Mouse (Mus musculus) ES-E14 (cell line): ENCODE measurements around the gene Map6. TPM values are rescaled to one million over a fixed set of nuclear protein-coding genes. Genes with fewer than 3 reads are reported as not detected.
A peak's percentile ranks its signal among the peaks of the same experiment; 100 is the strongest.

Source experiments
- DNase-seq: peaks from one replicate; pipeline ENCODE4 v3.0.0-alpha.2; 2013; ENCODE audit warnings: low read depth, low spot score
- H3K27ac ChIP-seq: 2 replicates; pipeline ENCODE4 v1.5.1; 2012; ENCODE audit warnings: low read depth, mild to moderate bottlenecking, low read length, moderate library complexity, mixed read lengths; ENCODE audit not compliant: poor library complexity, insufficient read depth, severe bottlenecking
- H3K36me3 ChIP-seq: 2 replicates; pipeline ENCODE4 v1.6.1; 2012; ENCODE audit warnings: mild to moderate bottlenecking, low read length, moderate library complexity, mixed read lengths; ENCODE audit not compliant: control insufficient read depth, poor library complexity, insufficient read depth, severe bottlenecking
- H3K4me1 ChIP-seq, 2 experiments: fragments of 150-350 bp in 1 of 2; sonication (generic) in 1 of 2; 2 replicates each; pipeline ENCODE4 v1.6.1; 2012; ENCODE audit warnings: low read length in 2 of 2, mild to moderate bottlenecking in 1 of 2, mixed read lengths in 1 of 2; ENCODE audit not compliant: control insufficient read depth in 2 of 2, insufficient read depth in 2 of 2, poor library complexity in 1 of 2
- H3K4me3 ChIP-seq, 2 experiments: fragments of 150-350 bp in 1 of 2; sonication (generic) in 1 of 2; 2 replicates each; pipeline ENCODE4 v1.5.1; 2012; ENCODE audit warnings: low read length in 2 of 2, low read depth in 1 of 2, mild to moderate bottlenecking in 1 of 2, mixed read lengths in 1 of 2; ENCODE audit not compliant: insufficient read depth in 1 of 2, poor library complexity in 1 of 2, severe bottlenecking in 1 of 2
- H3K9ac ChIP-seq: 2 replicates; pipeline ENCODE4 v1.6.1; 2012; ENCODE audit warnings: low read depth, mild to moderate bottlenecking, low read length, mixed read lengths; ENCODE audit not compliant: poor library complexity, insufficient read depth, severe bottlenecking
- H3K9me3 ChIP-seq: fragments of 150-350 bp; sonication (generic); 2 replicates; pipeline ENCODE4 v1.6.1; 2012; ENCODE audit warnings: low read depth, mild to moderate bottlenecking, low read length; ENCODE audit not compliant: control insufficient read depth, insufficient read depth
- CHD2 ChIP-seq: IDR thresholded peaks from 2 replicates; pipeline ENCODE4 v1.6.1; 2014; ENCODE audit warnings: mild to moderate bottlenecking, low read depth, low read length, inconsistent platforms
- HCFC1 ChIP-seq: IDR thresholded peaks from 2 replicates; pipeline ENCODE4 v1.6.1; 2012; ENCODE audit warnings: low read length, inconsistent platforms, borderline replicate concordance; ENCODE audit not compliant: insufficient read depth
- MAFK ChIP-seq: IDR thresholded peaks from 2 replicates; pipeline ENCODE4 v1.6.1; 2014; ENCODE audit warnings: mild to moderate bottlenecking, low read depth, low read length, inconsistent platforms; ENCODE audit not compliant: insufficient read depth
- ZC3H11A ChIP-seq: IDR thresholded peaks from 2 replicates; pipeline ENCODE4 v1.6.1; 2012; ENCODE audit warnings: low read depth, mild to moderate bottlenecking, inconsistent platforms, low read length, borderline replicate concordance
- ZNF384 ChIP-seq: IDR thresholded peaks from 2 replicates; pipeline ENCODE4 v1.6.1; 2012; ENCODE audit warnings: low read depth, low read length, inconsistent platforms
- in situ Hi-C, 2 experiments: fragments of 600-800 bp; cut with MboI; formaldehyde crosslinking; loops; one replicate each; pipeline ENCODE4 v1.15.1; 2025; ENCODE audit warnings: low sequenced_read_pairs in 2 of 2, inconsistent platforms in 1 of 2; ENCODE audit not compliant: unreplicated experiment in 2 of 2
- total RNA-seq: library from RNA; depleted of rRNA; stranded (reverse); fragments of 300-350 nt; gene quantifications from 2 replicates; pipeline ENCODE4 v1.2.3, GENCODE M21; 2012

Gene Map6
- total RNA-seq, 1 experiment, result 13.5 TPM

- peak overlapping the region; percentile 72 to 75; a peak in 3 of 4 replicates for H3K4me3 ChIP-seq
- no peaks in the 10 kb centered on the region for H3K9me3 ChIP-seq
- H3K27ac ChIP-seq, result peak overlapping the region; percentile 37; the same call in 1 of the 2 replicates
- H3K9ac ChIP-seq, result peak overlapping the region; percentile 54; the same call in 1 of the 2 replicates
- no peak for DNase-seq
- in situ Hi-C loops, result no loop called here
- TF ChIP-seq MAFK (no peak), ZNF384 (no peak), ZC3H11A (no peak), CHD2 (no peak), HCFC1 (no peak)
- H3K36me3 ChIP-seq, result peaks cover 19% of the 10 kb centered on the region
- H3K4me1 ChIP-seq, result peaks cover 9 to 38% of the 10 kb centered on the region in 2 experiments
Measured at GRCm38 (mm10) chr7:99351104-99351801, 84.0 kb downstream of the Map6 start.

- H3K9ac ChIP-seq, result peak overlapping the region; percentile 79
- TF ChIP-seq CHD2 (no peak), ZNF384 (no peak), HCFC1 (no peak), MAFK (no peak), ZC3H11A (no peak)
- H3K4me1 ChIP-seq, result peaks cover 10 to 46% of the 10 kb centered on the region in 2 experiments
- in situ Hi-C loops, result no loop called here
- no peaks in the 10 kb centered on the region for H3K9me3 ChIP-seq
- DNase-seq, result no peak
- H3K4me3 ChIP-seq, result peak overlapping the region; percentile 72 to 75
- H3K36me3 ChIP-seq, result peaks cover 12% of the 10 kb centered on the region; the same call in 1 of the 2 replicates
- peak overlapping the region; percentile 37; the same call in 1 of the 2 replicates for H3K27ac ChIP-seq
Measured at GRCm38 (mm10) chr7:99351802-99352517, 84.7 kb downstream of the Map6 start.

GRCm38 (mm10) chr7:99352526-99353400 is 85.5 kb downstream of the Map6 start, which contains the start of gene Serpinh1:
Serpinh1 (minus strand) TSS chr7:99353239.
- H3K9me3 ChIP-seq, result no peaks in the 10 kb centered on the region
- H3K9ac ChIP-seq, result peak within 1 kb of the TSS; percentile 79
- TF ChIP-seq ZNF384 (no peak), HCFC1 (no peak), CHD2 (no peak), ZC3H11A (no peak), MAFK (no peak)
- in situ Hi-C loops, result no loop called here
- peaks cover 10 to 51% of the 10 kb centered on the region in 2 experiments for H3K4me1 ChIP-seq
- peaks cover 9% of the 10 kb centered on the region; the same call in 1 of the 2 replicates for H3K36me3 ChIP-seq
- peak within 1 kb of the TSS; percentile 35; the same call in 1 of the 2 replicates for H3K27ac ChIP-seq
- no peak for DNase-seq
- peak within 1 kb of the TSS; percentile 72 to 75 for H3K4me3 ChIP-seq

- H3K9ac ChIP-seq, result peak overlapping the region; percentile 49
- no peaks in the 10 kb centered on the region; the same call in 1 of the 2 replicates for H3K36me3 ChIP-seq
- peaks cover 10 to 55% of the 10 kb centered on the region in 2 experiments for H3K4me1 ChIP-seq
- DNase-seq, result no peak
- H3K27ac ChIP-seq, result 0 out of 2 replicates have a peak overlapping the region, but pooled peaks have one; percentile 7
- in situ Hi-C loops, result no loop called here
- peak overlapping the region; percentile 15 to 19; a peak in 2 of 4 replicates for H3K4me3 ChIP-seq
- TF ChIP-seq CHD2 (no peak), MAFK (peak; percentile 76)
- H3K9me3 ChIP-seq, result no peaks in the 10 kb centered on the region
Measured at GRCm38 (mm10) chr7:99355731-99356131, 88.5 kb downstream of the Map6 start.
